Mouse (Mus musculus): ENCODE data around the gene Tlx2. TPM values are rescaled to one million over a fixed set of nuclear protein-coding genes. Genes with fewer than 3 reads are reported as not detected.

Gene Tlx2
- total RNA-seq, 1 experiment from 2014 or later: not detected

GRCm38 (mm10) chr6:83098411-83098810 lies 28.3 kb upstream of the Tlx2 start:
- ATAC-seq (ENCODE audit: extremely low read depth, insufficient number of reproducible peaks, low FRiP score, poor library complexity, severe bottlenecking): no peak

GRCm38 (mm10) chr6:83095968-83096367 lies 25.9 kb upstream of the Tlx2 start:
- ATAC-seq (ENCODE audit: extremely low read depth, insufficient number of reproducible peaks, low FRiP score, poor library complexity, severe bottlenecking): 0 out of 2 replicates have a peak, but pooled peaks have one; percentile 33

GRCm38 (mm10) chr6:83092416-83093127 lies 22.5 kb upstream of the Tlx2 start:
- ATAC-seq (ENCODE audit: extremely low read depth, insufficient number of reproducible peaks, low FRiP score, poor library complexity, severe bottlenecking): no peak

GRCm38 (mm10) chr6:83087926-83088260 lies 17.8 kb upstream of the Tlx2 start:
- ATAC-seq (ENCODE audit: extremely low read depth, insufficient number of reproducible peaks, low FRiP score, poor library complexity, severe bottlenecking): no peak

GRCm38 (mm10) chr6:83087205-83087925 lies 17.3 kb upstream of the Tlx2 start:
- ATAC-seq (ENCODE audit: extremely low read depth, insufficient number of reproducible peaks, low FRiP score, poor library complexity, severe bottlenecking): no peak

GRCm38 (mm10) chr6:83086121-83087035 lies 16.3 kb upstream of the Tlx2 start, which contains the start of gene Lbx2:
TSS of gene Lbx2 (plus strand) at chr6:83086367.
- no peak for ATAC-seq (ENCODE audit: extremely low read depth, insufficient number of reproducible peaks, low FRiP score, poor library complexity, severe bottlenecking)

- ATAC-seq (ENCODE audit: extremely low read depth, insufficient number of reproducible peaks, low FRiP score, poor library complexity, severe bottlenecking): no peak
Measured at GRCm38 (mm10) chr6:83084477-83084876, 14.4 kb upstream of the Tlx2 start.

- ATAC-seq (ENCODE audit: extremely low read depth, insufficient number of reproducible peaks, low FRiP score, poor library complexity, severe bottlenecking): no peak
Measured at GRCm38 (mm10) chr6:83083497-83083896, 13.4 kb upstream of the Tlx2 start.

- ATAC-seq (ENCODE audit: extremely low read depth, insufficient number of reproducible peaks, low FRiP score, poor library complexity, severe bottlenecking): no peak
Measured at GRCm38 (mm10) chr6:83080210-83080609, 10.1 kb upstream of the Tlx2 start.

GRCm38 (mm10) chr6:83078324-83078858 lies 8.3 kb upstream of the Tlx2 start:
- peak; percentile 91 for ATAC-seq (ENCODE audit: extremely low read depth, insufficient number of reproducible peaks, low FRiP score, poor library complexity, severe bottlenecking)

GRCm38 (mm10) chr6:83077630-83078323 lies 7.7 kb upstream of the Tlx2 start, which contains the start of gene Pcgf1:
TSS of gene Pcgf1 (plus strand) at chr6:83077869.
- no peak for ATAC-seq (ENCODE audit: extremely low read depth, insufficient number of reproducible peaks, low FRiP score, poor library complexity, severe bottlenecking)

GRCm38 (mm10) chr6:83074979-83075378 lies 4.9 kb upstream of the Tlx2 start:
- no peak for ATAC-seq (ENCODE audit: extremely low read depth, insufficient number of reproducible peaks, low FRiP score, poor library complexity, severe bottlenecking)

GRCm38 (mm10) chr6:83071220-83071619 lies 1.1 kb upstream of the Tlx2 start:
- no peak for ATAC-seq (ENCODE audit: extremely low read depth, insufficient number of reproducible peaks, low FRiP score, poor library complexity, severe bottlenecking)

- no peak for ATAC-seq (ENCODE audit: extremely low read depth, insufficient number of reproducible peaks, low FRiP score, poor library complexity, severe bottlenecking)
Measured at GRCm38 (mm10) chr6:83070311-83071219, 472 bp upstream of the Tlx2 start.

GRCm38 (mm10) chr6:83069488-83070246 lies 426 bp downstream of the Tlx2 start:
- no peak for ATAC-seq (ENCODE audit: extremely low read depth, insufficient number of reproducible peaks, low FRiP score, poor library complexity, severe bottlenecking)

- no peak for ATAC-seq (ENCODE audit: extremely low read depth, insufficient number of reproducible peaks, low FRiP score, poor library complexity, severe bottlenecking)
Measured at GRCm38 (mm10) chr6:83068706-83069487, 1.2 kb downstream of the Tlx2 start.

Measured in neutrophil, adult 5-6 weeks (primary cell).